Mouse (Mus musculus) right cerebral cortex, postnatal 4 days (tissue): ENCODE data around the gene Rpl9.

Experiments used
- DNase-seq: peaks from one replicate; pipeline ENCODE4 v3.0.0-alpha.2; 2022

The Rpl9 gene

GRCm38 (mm10) chr5:65371551-65371950 lies 19.7 kb downstream of the Rpl9 start:
- no peak for DNase-seq

GRCm38 (mm10) chr5:65367837-65368236 lies 23.4 kb downstream of the Rpl9 start:
- no peak for DNase-seq

DNA sequence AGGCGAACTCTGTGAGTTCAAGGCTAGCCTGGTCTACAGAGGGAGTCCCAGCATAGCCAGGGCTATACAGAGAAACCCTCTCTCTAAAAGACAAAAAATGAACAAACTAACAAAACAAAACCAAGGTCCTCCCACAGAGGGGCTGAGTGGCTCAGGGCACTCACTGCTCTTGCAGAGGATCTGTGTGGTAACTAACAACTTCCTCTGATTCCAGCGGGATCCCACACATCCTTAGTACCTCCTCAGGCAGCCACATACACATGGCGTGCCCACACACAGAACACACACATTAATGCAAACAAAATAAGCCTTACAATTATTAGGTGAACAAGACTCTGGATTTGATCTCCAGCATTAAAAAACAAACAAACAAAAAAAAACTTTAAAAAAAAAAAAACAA lies 33.5 kb downstream of the Rpl9 start:
- no peak for DNase-seq

DNA sequence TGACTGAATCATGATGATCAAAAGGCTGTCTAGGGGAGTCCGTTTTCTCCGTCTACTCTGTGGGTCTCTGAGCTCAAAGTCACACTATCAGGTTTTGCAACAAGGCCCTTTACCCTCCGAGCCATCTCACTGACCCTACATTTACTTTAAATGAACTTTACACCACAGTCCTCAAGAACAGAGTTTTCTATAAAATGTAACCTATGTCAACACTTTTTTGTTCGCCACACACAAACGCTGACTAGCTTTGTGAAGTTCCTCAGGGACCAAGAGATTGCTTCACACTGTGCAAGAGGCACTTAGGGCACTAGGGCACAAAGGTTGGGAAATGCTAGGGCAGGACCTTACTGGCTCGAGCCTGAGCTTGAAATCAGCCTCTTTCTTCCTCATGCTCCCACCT lies 34.4 kb downstream of the Rpl9 start:
- no peak for DNase-seq

- no peak for DNase-seq
Observed at GRCm38 (mm10) chr5:65354985-65355384, 36.3 kb downstream of the Rpl9 start.

GRCm38 (mm10) chr5:65354097-65354496 lies 37.1 kb downstream of the Rpl9 start:
- no peak for DNase-seq

GRCm38 (mm10) chr5:65350508-65350907 lies 40.7 kb downstream of the Rpl9 start:
- DNase-seq, result no peak

GRCm38 (mm10) chr5:65348168-65348567 lies 43.1 kb downstream of the Rpl9 start, which contains the start of gene Klb:
TSS of gene Klb (plus strand) at chr5:65348314.
- DNase-seq, result no peak

DNA sequence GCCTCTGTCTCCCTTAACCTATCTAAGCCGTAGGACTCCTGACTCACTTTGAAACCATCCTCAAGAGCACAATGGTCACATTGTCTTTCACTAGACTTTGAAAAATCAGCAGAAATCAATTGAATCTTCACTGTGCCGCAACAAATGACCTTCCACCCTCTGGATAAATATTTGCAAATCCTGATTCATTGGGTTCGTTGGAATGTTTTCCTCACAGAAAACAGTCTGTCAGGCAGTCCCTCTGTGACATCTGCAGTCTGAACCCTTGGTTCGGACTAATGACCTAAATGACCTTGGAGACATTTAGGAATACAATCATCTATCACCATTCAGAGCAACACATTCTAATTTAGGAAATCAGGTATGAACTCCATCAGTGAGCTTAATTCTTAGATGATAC lies 51.1 kb downstream of the Rpl9 start:
- DNase-seq, result no peak

- no peak for DNase-seq
Observed at GRCm38 (mm10) chr5:65338394-65338793, 52.9 kb downstream of the Rpl9 start.
